Mouse (Mus musculus) bone marrow, adult 2 months (tissue): ENCODE results near the gene Gm49321. TPM values are rescaled to one million over a fixed set of nuclear protein-coding genes. Genes with fewer than 3 reads are reported as not detected.

Experiments used
- H3K27ac ChIP-seq: fragments of 200-500 bp; 2 replicates; pipeline ENCODE4 v1.5.1; 2012; ENCODE audit warnings: low read depth, mild to moderate bottlenecking, control low read depth, inconsistent platforms, low read length; ENCODE audit not compliant: control insufficient read depth, poor library complexity, insufficient read depth
- H3K4me1 ChIP-seq: fragments of 200-500 bp; 2 replicates; pipeline ENCODE4 v1.6.1; 2011; ENCODE audit warnings: low read length; ENCODE audit not compliant: control insufficient read depth, insufficient read depth
- H3K4me3 ChIP-seq: fragments of 200-500 bp; replicated peaks from 2 replicates; pipeline ENCODE3; 2011; ENCODE audit warnings: mild to moderate bottlenecking, low read depth, low read length, control low read depth; ENCODE audit not compliant: control insufficient read depth
- CTCF ChIP-seq: fragments of 200-500 bp; IDR thresholded peaks from 2 replicates; pipeline ENCODE4 v1.5.1; 2011; ENCODE audit warnings: low read length, control low read depth; ENCODE audit not compliant: control insufficient read depth, insufficient read depth
- POLR2A ChIP-seq: fragments of 200-500 bp; IDR thresholded peaks from 2 replicates; pipeline ENCODE4 v1.6.1; 2011; ENCODE audit warnings: low read depth, mild to moderate bottlenecking, control low read depth, low read length, borderline replicate concordance; ENCODE audit not compliant: control insufficient read depth
- WGBS: fragments of 180-500 bp; shearing (Covaris S2); methylation state at CpG from one replicate; pipeline ENCODE4 v1.1.7; 2018; 5-methylcytosine and 5-hydroxymethylcytosine counted together
- polyA plus RNA-seq: library from polyadenylated mRNA; stranded (reverse); fragments of >200 nt; gene quantifications from 2 replicates; pipeline ENCODE4 v1.2.4, GENCODE M21; 2011; ENCODE audit warnings: low replicate concordance; ENCODE audit not compliant: missing spikeins, insufficient read depth, insufficient read length

The Gm49321 gene
- polyA plus RNA-seq, 1 experiment, result not detected

GRCm38 (mm10) chr12:73978144-73978543 lies 40.7 kb downstream of the Gm49321 start:
- WGBS, result 40% methylated on average over 3 of the region's 3 CpGs
- Histone ChIP-seq H3K4me1 (no peaks in the 10 kb centered on the region), H3K4me3 (no peak overlapping the region), H3K27ac (no peak overlapping the region)
- TF ChIP-seq CTCF (no peak), POLR2A (no peak)

DNA sequence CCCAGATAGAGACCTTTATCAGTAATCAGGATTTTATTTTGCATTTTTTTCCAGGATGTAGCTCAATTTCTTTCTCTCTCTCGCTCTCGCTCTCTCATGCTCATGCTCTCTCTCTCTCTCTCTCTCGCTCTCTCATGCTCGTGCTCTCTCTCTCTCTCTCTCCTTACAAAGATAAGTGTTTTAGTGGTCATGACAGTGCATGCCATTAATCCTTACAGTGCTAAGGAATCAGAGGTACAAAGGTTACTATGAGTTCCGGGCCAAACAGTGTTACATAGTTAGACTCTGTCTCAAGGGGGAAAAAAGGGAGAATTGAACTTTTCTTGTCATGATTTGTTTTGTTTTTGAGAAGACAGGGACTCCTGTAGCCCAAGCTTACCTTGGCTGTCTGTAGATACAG lies 42.2 kb downstream of the Gm49321 start:
- WGBS, result 77% methylated on average over 5 of the region's 5 CpGs
- Histone ChIP-seq H3K27ac (no peak overlapping the region), H3K4me1 (no peaks in the 10 kb centered on the region), H3K4me3 (no peak overlapping the region)
- TF ChIP-seq POLR2A (no peak), CTCF (no peak)

DNA sequence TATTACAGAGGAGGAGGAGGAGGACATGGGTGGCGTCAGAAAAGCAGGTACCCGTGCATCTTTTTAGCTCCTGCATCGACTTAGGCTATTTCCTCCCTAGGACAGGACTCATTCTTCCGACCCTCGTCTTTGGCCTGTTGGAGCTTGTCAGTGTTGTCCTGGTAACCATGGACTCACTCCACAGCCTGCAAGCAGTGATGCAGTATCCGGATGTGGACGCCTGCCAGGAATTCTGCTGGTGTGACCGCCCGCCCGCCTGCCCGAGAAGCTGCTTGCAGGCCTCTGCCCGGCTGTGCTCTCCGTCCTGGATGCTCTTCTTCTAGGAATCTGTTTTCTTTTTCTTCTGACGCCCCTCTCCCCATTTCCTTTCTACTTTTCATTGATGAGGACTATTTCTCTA lies 45.1 kb downstream of the Gm49321 start:
- WGBS, result 89% methylated on average over 14 of the region's 14 CpGs
- Histone ChIP-seq H3K4me3 (no peak overlapping the region), H3K27ac (no peak overlapping the region), H3K4me1 (no peaks in the 10 kb centered on the region)
- TF ChIP-seq POLR2A (no peak), CTCF (no peak)

DNA sequence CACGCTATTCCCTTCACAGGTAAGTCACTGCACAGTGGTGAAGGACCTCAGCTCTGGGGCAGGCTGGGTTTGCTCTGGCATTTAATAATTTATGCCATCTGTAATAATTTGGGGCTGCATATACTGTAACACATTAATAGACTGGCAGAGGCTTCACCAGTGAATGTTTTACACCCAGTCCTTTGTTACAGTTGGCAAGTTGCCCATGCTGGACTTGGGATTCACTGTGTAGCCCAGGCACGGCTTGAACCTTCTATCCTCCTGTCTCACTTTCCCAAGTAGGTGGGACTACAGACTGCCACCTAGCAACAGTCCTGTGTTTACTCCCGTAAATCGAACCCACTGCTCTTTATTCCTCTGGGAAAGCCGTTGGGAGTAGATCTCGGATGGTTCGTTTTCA lies 48.8 kb downstream of the Gm49321 start:
- no peak overlapping the region for H3K27ac ChIP-seq
- no peaks in the 10 kb centered on the region for H3K4me1 ChIP-seq
- TF ChIP-seq CTCF, result no peak
- no peak for TF ChIP-seq POLR2A
- 86% methylated on average over 7 of the region's 7 CpGs for WGBS
- H3K4me3 ChIP-seq, result no peak overlapping the region

- Histone ChIP-seq H3K4me3 (no peak overlapping the region), H3K4me1 (no peaks in the 10 kb centered on the region), H3K27ac (no peak overlapping the region)
- TF ChIP-seq CTCF (no peak), POLR2A (no peak)
- WGBS, result 74% methylated on average over 4 of the region's 4 CpGs
Observed at GRCm38 (mm10) chr12:73988393-73989008, 51.0 kb downstream of the Gm49321 start.

- peak; percentile 79 for TF ChIP-seq CTCF
- no peak for TF ChIP-seq POLR2A
- H3K4me3 ChIP-seq, result no peak overlapping the region
- H3K4me1 ChIP-seq, result no peaks in the 10 kb centered on the region
- H3K27ac ChIP-seq, result no peak overlapping the region
Observed at GRCm38 (mm10) chr12:73989594-73989993, 52.1 kb downstream of the Gm49321 start.

DNA sequence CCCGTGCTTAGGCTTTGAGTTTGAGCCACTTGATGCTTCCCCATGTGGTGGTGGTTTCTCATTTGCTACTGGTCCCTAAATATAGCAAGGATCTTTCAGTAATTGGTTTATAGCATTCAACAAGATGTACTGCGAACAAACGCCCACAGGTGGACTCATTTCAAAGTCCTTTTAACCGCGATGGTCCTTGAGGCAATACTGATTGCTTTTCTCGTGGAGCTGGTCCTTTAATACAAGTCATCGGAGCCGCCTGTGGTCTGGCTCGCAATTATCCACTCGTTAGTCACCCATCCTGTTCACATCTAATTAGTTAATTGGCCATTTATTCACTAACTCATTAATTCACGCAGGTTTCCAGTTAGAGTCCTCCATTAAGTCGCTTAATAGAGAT lies 59.4 kb downstream of the Gm49321 start:
- H3K27ac ChIP-seq, result no peak overlapping the region
- WGBS, result 70% methylated on average over 12 of the region's 12 CpGs
- no peak for TF ChIP-seq POLR2A
- TF ChIP-seq CTCF, result no peak

GRCm38 (mm10) chr12:73997297-73998127 lies 60.1 kb downstream of the Gm49321 start, which contains the start of gene Syt16:
Gene Syt16, plus strand, starts transcription at chr12:73997661.
- 4% methylated on average over 61 of the region's 67 CpGs for WGBS
- no peak within 1 kb of the TSS for H3K27ac ChIP-seq
- H3K4me1 ChIP-seq, result no peaks in the 10 kb centered on the region
- TF ChIP-seq CTCF, result no peak
- no peak for TF ChIP-seq POLR2A
- no peak within 1 kb of the TSS for H3K4me3 ChIP-seq

More for the DNA sequence above, 59.4 kb downstream of the Gm49321 start:
- H3K4me1 ChIP-seq, result no peaks in the 10 kb centered on the region
- no peak overlapping the region for H3K4me3 ChIP-seq

- Histone ChIP-seq H3K27ac (no peak overlapping the region), H3K4me3 (no peak overlapping the region), H3K4me1 (no peaks in the 10 kb centered on the region)
- 30% methylated on average over 5 of the region's 5 CpGs for WGBS
- no peak for TF ChIP-seq CTCF
- no peak for TF ChIP-seq POLR2A
Observed at GRCm38 (mm10) chr12:73998128-73998456, 60.6 kb downstream of the Gm49321 start.
